Mouse (Mus musculus) urinary bladder, postnatal 25 days (tissue): ENCODE results near the gene Tiprl.

Experiments used
- DNase-seq: peaks from one replicate; pipeline ENCODE4 v3.0.0; 2022; ENCODE audit warnings: low spot score

Gene Tiprl

GRCm38 (mm10) chr1:165236321-165237298, at the start of gene Tiprl:
Tiprl (minus strand) TSS chr1:165236996.
- peak; percentile 94 for DNase-seq

GRCm38 (mm10) chr1:165284096-165284495, 47.3 kb upstream of the Tiprl start:
- no peak for DNase-seq

- DNase-seq, result no peak
Observed at GRCm38 (mm10) chr1:165282967-165283345, 46.2 kb upstream of the Tiprl start.

GRCm38 (mm10) chr1:165282222-165282966, 45.6 kb upstream of the Tiprl start:
- no peak for DNase-seq

GRCm38 (mm10) chr1:165281351-165282221, 44.8 kb upstream of the Tiprl start:
- DNase-seq, result peak; percentile 66

- DNase-seq, result no peak
Observed at GRCm38 (mm10) chr1:165280741-165281140, 43.9 kb upstream of the Tiprl start.

- no peak for DNase-seq
Observed at GRCm38 (mm10) chr1:165274946-165275345, 38.1 kb upstream of the Tiprl start.

- peak; percentile 60 for DNase-seq
Observed at GRCm38 (mm10) chr1:165252027-165252671, 15.4 kb upstream of the Tiprl start.

- DNase-seq, result no peak
Observed at GRCm38 (mm10) chr1:165250546-165250945, 13.8 kb upstream of the Tiprl start.

GRCm38 (mm10) chr1:165248842-165249241, 12.0 kb upstream of the Tiprl start:
- no peak for DNase-seq

GRCm38 (mm10) chr1:165247788-165248187, 11.0 kb upstream of the Tiprl start:
- DNase-seq, result no peak

GRCm38 (mm10) chr1:165247085-165247484, 10.3 kb upstream of the Tiprl start:
- peak; percentile 27 for DNase-seq

- DNase-seq, result no peak
Observed at GRCm38 (mm10) chr1:165246587-165246986, 9.8 kb upstream of the Tiprl start.

- no peak for DNase-seq
Observed at GRCm38 (mm10) chr1:165235846-165236245, 950 bp downstream of the Tiprl start.

GRCm38 (mm10) chr1:165233806-165234205, 3.0 kb downstream of the Tiprl start:
- no peak for DNase-seq

GRCm38 (mm10) chr1:165230691-165231090, 6.1 kb downstream of the Tiprl start:
- no peak for DNase-seq

GRCm38 (mm10) chr1:165229577-165229976, 7.2 kb downstream of the Tiprl start:
- DNase-seq, result no peak

- no peak for DNase-seq
Observed at GRCm38 (mm10) chr1:165217023-165217589, 19.7 kb downstream of the Tiprl start.

- no peak for DNase-seq
Observed at GRCm38 (mm10) chr1:165215831-165216230, 21.0 kb downstream of the Tiprl start.

GRCm38 (mm10) chr1:165205591-165205990, 31.2 kb downstream of the Tiprl start:
- no peak for DNase-seq

GRCm38 (mm10) chr1:165203488-165204035, 33.2 kb downstream of the Tiprl start:
- no peak for DNase-seq
